Comparison of ENCODE assay signal across 3 mouse cellular contexts in the genomic region with DNA sequence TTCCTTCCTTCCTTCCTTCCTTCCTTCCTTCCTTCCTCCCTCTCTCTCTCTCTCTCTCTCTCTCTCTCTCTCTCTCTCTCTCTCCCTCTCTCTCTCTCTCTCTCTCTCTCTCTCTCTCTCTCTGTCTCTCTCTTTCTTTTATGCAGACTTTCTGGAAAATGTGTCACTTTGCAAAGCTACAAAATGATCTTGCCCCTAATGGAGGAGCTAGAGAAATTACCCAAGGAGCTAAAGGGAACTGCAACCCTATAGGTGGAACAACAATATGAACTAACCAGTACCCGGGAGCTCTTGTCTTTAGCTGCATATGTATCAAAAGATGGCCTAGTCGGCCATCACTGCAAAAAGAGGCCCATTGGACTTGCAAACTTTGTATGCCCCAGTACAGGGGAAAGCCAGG. TPM values are rescaled to one million over a fixed set of nuclear protein-coding genes. Genes with fewer than 3 reads are reported as not detected.
"Had no signal": no experiment of that assay in that cellular context is flagged by ENCODE, and none has a peak within 500 bp of the region (broad histone marks: within the 10 kb centered on the region; RNA-seq: fewer than 3 reads in every experiment).

Gene Nek10, plus strand, starts transcription at position 301 of the 400 bp plus-strand sequence.

RNA-seq across cellular contexts. Expression of gene Nek10, which starts in this region (rescaled TPM):
- polyA plus RNA-seq: liver, embryonic 12.5 days; midbrain, embryonic 10.5 days; small intestine, adult 2 months had no signal
